Mouse (Mus musculus): ENCODE data around the gene Evl. TPM values are rescaled to one million over a fixed set of nuclear protein-coding genes. Genes with fewer than 3 reads are reported as not detected.
"Not testable (repeated sequence)": the region's sequence is repeated elsewhere in the genome, so short reads cannot be mapped to it uniquely, and the experiment has no call there.

The Evl gene
- total RNA-seq, 4 experiments from 2014 or later: 220 to 260 (median 242) TPM

GRCm38 (mm10) chr12:108693592-108693991 lies 139.1 kb downstream of the Evl start:
- no peak for DNase-seq (ENCODE audit: low spot score in 2 of 2)

DNA sequence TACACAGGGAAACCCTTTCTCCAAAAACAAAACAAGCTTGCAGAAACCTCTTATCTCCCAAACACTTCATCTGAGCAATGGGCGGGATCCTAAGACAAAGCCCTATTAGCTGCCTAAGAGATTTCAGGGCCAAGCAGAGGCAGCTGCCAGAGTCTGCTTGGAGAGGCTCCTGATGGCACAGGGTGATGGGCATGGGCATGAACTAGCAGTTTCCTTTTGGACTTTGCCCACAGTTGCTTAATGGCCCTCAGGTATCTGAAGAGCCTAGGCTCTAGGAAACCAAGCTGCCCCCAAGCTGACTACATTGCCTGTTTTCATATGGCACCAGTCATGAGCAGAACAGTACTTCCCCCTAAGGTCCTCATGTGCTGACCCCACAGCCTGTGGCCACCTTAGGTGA lies 139.7 kb downstream of the Evl start:
- no peak for DNase-seq (ENCODE audit: low spot score in 2 of 2)

DNA sequence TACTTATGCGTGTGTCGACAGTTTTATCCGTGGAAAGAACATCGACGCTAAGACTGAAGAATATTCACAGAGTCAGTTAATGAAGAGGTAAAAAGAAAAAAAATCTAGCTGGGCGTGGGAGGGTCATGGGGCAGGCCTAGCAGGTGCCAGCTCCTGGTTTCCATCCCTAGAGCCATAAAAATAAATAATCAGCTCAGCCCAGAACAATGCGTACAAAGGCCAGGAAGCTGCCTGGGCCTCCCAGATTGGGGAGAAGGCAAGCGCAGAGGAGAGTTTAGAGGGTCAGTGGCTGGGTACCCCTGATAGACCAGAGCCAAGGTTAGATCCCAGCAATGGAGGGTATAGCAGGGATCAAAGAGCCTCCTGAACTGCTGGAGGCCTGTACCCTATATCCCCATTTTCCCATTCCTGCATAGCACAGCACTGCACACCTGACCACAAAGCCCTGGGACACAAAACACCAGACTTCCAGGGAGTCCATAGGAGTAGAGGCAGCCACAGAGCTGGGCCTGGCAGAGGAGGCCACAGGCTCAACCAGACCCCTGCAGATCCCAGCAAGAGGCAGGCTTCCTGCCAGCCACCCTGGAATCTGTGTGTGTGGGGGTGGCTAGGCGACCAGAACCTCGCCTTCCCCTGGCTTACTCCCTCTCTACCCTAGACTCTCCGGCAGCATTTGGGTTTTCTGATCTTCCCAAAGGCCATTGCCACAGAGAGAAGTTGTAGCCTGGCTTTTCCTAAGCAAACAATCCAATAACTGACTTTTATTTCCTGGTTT lies 144.4 kb downstream of the Evl start:
- DNase-seq (ENCODE audit: low spot score in 2 of 2): no peak

- no peak for DNase-seq (ENCODE audit: low spot score in 2 of 2)
These were observed 145.1 kb downstream of the Evl start for GRCm38 (mm10) chr12:108699576-108699975.

DNA sequence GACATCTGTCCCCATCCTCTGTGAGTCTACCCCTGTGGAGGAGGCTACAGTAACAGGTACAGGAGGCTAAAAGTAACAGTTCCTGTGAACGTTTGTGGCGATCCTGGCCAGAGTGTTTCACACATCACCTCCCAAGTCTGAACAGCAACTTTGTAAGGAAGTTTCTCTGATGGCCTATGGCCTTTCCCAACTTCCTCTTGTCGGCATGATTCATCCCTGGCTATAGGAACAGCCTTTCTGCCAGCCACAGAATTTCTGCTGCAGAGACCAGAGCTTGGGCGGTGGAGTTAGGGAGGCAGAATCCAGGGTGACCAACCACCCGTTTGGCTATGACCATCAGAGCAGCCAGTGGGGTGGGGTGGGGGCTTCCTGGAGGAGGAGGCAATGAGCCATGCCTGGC lies 145.5 kb downstream of the Evl start:
- no peak for DNase-seq (ENCODE audit: low spot score in 2 of 2)

DNA sequence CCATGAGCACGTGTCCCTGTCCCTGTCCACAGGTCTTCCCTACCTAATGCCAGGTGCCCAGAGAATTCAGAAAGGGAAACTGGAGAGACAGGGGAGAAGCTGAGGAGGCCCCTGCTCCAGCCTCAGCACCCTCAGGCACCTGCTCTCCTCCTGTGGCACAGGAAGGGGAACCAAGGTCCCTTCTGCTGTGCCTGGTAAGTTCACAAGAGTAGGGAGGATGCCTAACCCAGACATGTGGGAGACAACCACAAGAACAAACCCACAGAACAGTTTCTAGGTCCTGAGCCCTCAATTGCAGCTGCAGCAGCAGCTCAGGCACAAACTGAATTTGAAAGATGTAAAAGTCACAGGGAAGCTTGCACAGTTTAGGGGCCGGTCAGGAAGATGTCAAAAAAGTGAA lies 146.7 kb downstream of the Evl start:
- no peak for DNase-seq (ENCODE audit: low spot score in 2 of 2)

- no peak for DNase-seq (ENCODE audit: low spot score in 2 of 2)
These were observed 147.7 kb downstream of the Evl start, which contains the start of gene Degs2 for GRCm38 (mm10) chr12:108702185-108702584. Degs2 (minus strand) TSS chr12:108702315.

- DNase-seq (ENCODE audit: low spot score in 2 of 2): no peak
These were observed 151.0 kb downstream of the Evl start for GRCm38 (mm10) chr12:108705486-108705885.

- no peak for DNase-seq (ENCODE audit: low spot score in 2 of 2)
These were observed 151.6 kb downstream of the Evl start for GRCm38 (mm10) chr12:108706129-108706528.

DNA sequence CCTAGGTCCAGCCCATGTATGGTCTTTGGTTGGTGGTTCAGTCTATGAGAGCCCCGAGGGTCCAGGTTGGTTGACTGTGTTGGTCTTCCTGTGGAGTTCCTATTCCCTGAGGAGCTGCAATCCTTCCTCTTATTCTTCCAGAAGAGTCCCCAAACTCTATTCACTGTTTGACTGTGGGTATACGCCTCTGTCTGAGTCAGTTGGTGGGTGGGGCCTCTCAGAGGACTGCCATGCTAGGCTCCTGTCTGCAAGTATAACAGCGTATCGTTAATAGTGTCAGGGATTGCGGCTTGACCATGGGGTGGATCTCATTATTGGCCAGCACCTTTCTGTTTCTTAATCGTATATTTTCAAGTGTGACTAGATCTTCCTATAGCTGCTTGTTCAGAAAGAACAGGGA lies 154.9 kb downstream of the Evl start:
- DNase-seq (ENCODE audit: low spot score in 2 of 2): no peak

- no peak for DNase-seq (ENCODE audit: low spot score in 2 of 2)
These were observed 155.6 kb downstream of the Evl start for GRCm38 (mm10) chr12:108709964-108710765.

DNA sequence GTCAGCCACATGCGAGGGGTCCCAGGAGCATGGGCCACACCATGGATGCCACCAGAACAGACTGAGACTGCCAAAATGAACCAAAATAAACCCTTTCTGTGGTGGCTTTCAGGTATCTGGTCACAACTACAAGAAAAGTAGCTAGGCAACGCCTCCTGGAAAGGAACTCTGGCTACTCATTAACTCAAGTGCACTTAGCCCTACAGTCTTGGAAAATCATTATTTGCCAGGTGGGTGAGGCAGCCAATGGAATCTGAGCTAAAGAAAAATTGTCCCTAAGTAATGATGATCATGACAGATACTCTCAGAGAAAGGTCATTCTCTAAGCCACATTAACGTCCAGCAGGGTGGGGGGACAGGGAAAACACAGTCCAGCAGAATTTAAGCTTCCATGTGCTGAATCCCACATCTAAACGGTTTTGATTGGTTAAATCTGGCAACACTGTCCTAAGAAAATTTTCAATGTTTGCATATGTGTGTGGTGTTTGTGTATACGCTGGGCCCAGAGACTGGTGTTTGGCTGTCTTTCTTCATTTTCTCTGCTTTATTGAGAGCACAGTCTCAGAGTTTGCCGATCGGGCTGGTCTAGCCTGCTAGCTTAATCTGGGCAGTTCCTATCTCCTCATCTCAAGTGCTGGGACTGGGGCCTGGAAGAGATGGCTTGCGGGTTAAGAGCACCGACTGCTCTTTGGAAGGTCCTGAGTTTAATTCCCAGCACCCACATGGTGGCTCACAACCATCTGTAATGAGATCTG lies 156.5 kb downstream of the Evl start:
- no peak for DNase-seq (ENCODE audit: low spot score in 2 of 2)

- no peak for DNase-seq (ENCODE audit: low spot score in 2 of 2)
These were observed 158.0 kb downstream of the Evl start for GRCm38 (mm10) chr12:108712481-108712880.

GRCm38 (mm10) chr12:108713972-108714371 lies 159.5 kb downstream of the Evl start:
- not testable (repeated sequence) for DNase-seq (ENCODE audit: low spot score in 2 of 2)

- DNase-seq (ENCODE audit: low spot score in 2 of 2): no peak
These were observed 161.3 kb downstream of the Evl start for GRCm38 (mm10) chr12:108715854-108716253.

DNA sequence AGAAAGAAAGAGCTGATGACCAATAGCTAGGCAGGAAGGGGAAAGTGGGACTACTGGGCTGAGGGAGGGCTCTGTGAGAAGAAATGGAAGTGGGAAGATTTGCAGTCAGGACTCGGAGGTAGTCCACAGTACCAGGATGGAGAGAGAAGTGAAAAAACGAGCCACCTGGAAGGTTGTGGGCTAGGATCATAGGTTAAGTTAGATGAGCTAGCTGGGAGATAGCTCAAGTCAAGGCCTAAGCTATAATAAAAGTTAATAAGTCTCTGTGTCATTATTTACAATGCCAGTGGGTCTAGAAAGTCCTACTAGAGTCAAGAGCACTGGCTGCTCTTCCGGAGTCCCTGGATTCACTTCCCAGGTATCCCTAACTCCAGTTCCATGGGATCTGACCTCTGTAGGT lies 164.0 kb downstream of the Evl start:
- DNase-seq (ENCODE audit: low spot score in 2 of 2): no peak

DNA sequence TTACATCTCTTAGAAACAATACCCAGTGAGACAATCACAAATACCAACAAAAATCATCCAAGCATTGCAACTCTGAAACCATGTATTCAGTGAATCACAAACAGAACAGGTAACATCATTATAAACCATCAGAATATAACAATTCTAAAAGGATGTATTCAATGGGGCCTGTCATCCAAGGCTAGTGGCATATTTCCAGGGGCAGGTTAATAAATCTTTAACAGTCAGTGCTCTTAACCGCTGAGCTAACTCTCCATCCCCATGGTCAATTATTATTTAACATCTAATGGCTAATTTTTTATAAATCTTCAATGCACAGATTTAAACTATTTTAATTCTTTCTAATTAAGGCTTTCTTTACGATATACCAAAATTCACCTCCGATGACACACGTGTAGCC lies 167.9 kb downstream of the Evl start:
- DNase-seq (ENCODE audit: low spot score in 2 of 2): no peak

DNA sequence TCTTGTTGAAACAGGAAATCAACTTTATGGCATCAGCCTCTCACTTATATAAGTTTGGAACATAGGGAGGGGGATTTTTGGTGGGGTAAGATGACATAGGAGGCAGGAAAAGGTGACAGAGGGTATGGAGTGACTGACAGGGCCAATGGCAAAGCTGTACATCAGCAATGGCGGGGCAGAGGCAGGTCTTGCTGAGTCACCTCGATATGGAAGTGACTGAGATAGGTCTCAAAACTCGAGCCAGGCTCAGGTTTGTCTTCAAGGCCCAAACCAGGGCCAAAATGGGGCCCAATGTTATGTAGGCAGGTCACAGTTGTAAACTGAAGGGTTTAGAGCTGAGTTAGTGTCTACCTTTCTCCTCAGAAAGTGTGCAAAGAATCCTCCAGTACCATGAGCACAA lies 169.3 kb downstream of the Evl start:
- no peak for DNase-seq (ENCODE audit: low spot score in 2 of 2)

- DNase-seq (ENCODE audit: low spot score in 2 of 2): no peak
These were observed 179.9 kb downstream of the Evl start for GRCm38 (mm10) chr12:108734386-108734785.

- no peak for DNase-seq (ENCODE audit: low spot score in 2 of 2)
These were observed 183.3 kb downstream of the Evl start for GRCm38 (mm10) chr12:108737838-108738237.
